Mouse (Mus musculus): ENCODE data around the gene Tnfrsf4. TPM values are rescaled to one million over a fixed set of nuclear protein-coding genes. Genes with fewer than 3 reads are reported as not detected.

Gene Tnfrsf4
- polyA plus RNA-seq (2014; fragmentation: Illumina TruSeq; extraction: RNeasy Lipid Tissue Mini Kit (QIAGEN cat#74804); ENCODE audit: low read depth, low replicate concordance), result not detected

DNA sequence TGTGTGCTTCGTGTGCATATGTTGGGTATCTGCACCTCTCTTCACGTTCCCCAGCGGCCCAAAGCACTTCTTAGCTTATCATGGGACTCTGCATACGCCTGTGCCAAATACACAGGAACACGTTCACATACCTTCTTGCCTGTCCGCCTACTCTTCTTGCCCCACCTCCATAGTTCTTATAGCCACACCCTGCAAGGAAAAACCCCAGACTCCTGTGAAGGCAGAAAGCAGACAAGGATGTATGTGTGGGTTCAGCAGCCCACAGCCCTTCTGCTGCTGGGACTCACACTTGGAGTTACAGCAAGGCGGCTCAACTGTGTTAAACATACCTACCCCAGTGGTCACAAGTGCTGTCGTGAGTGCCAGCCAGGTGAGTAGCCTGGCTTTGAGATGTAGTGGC lies at the start of gene Tnfrsf4:
Gene Tnfrsf4 (plus strand): TSS at position 207 of the 400 bp plus-strand sequence.

DNA sequence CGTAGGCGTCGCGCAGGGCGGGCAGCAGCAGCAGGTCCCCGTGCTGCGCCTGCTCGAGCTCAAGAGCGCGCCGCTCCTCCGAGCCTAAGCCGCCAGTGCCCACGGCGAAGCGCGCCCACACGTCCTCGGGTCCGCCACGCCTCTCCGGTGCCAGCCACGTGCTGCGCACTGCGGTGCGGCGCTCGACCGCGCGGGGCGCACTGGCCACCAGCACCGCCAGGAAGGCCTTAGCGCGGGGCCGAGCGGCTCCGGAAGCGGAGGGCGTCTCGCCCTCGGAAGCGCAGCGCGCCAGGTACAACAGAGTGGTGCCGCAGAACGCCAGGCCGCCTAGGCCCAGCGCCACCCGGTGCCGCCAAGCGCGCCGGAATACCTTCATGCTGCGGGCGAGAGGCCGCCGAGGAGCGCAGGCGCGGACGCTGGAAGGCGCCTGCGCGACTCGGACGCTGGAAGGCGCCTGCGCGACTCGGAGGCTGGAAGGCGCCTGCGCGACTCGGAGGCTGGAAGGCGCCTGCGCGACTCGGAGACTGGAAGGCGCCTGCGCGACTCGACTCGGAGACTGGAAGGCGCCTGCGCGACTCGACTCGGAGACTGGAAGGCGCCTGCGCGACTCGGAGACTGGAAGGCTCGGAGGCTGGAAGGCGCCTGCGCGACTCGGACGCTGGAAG lies 21.3 kb upstream of the Tnfrsf4 start, which contains the start of the genes B3galt6 and Sdf4:
Gene B3galt6 (minus strand): TSS at position 409 of the 665 bp plus-strand sequence.
Gene Sdf4 (plus strand): TSS at position 632 of the 665 bp plus-strand sequence.

DNA sequence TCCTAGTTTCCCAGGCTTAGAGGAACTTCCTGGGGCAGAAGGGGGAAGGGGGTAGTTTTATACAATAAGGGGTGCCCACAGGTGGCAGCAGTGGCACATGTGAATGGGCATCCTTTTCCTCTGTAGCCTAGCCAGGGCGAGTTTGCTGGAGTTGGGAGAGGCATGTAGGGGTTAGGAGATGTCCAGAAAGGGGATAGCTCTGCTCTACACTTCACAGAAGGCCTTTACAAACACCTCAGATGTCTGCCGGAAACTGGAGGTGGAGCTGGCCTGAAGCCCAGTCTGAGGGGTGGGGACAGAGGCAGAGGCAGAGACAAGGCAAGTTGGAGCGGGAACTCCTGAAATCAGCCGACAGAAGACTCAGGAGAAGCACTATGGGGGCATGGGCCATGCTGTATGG lies 12.4 kb downstream of the Tnfrsf4 start, which contains the start of gene Tnfrsf18:
Gene Tnfrsf18 (plus strand): TSS at position 152 of the 400 bp plus-strand sequence.

DNA sequence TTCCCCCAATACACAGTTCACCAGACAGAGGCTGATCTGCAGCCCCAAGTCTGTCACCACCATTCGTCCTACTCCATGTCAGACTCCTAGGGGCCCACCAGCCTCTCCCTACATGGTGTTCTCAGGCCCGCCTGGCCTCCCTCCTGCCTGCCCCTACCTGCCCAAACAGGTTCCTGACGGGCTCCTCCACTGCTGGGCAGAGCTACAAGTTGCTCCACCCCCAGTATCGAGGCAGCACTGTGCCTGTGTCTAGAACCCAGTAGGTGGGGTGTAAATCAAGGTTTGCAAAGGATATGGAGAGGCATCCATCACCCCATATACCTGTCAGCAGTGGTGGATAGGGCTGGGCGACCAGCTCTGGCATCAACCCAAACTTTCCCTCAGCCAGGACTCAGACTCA lies 45.6 kb downstream of the Tnfrsf4 start, which contains the start of gene Ttll10:
Gene Ttll10 (minus strand): TSS at position 154 of the 400 bp plus-strand sequence.

Other genes with a start within 250 kb of the Tnfrsf4 start
- gene Vwa1, start 239.1 kb upstream of the Tnfrsf4 start, polyA plus RNA-seq (2014; fragmentation: Illumina TruSeq; extraction: RNeasy Lipid Tissue Mini Kit (QIAGEN cat#74804); ENCODE audit: low read depth, low replicate concordance), result 11.3 TPM
- gene Tmem88b, start 228.0 kb upstream of the Tnfrsf4 start, polyA plus RNA-seq (2014; fragmentation: Illumina TruSeq; extraction: RNeasy Lipid Tissue Mini Kit (QIAGEN cat#74804); ENCODE audit: low read depth, low replicate concordance), result 1.1 TPM
- gene Ankrd65, start 223.4 kb upstream of the Tnfrsf4 start, polyA plus RNA-seq (2014; fragmentation: Illumina TruSeq; extraction: RNeasy Lipid Tissue Mini Kit (QIAGEN cat#74804); ENCODE audit: low read depth, low replicate concordance), result not detected
- gene Mrpl20, start 211.0 kb upstream of the Tnfrsf4 start, polyA plus RNA-seq (2014; fragmentation: Illumina TruSeq; extraction: RNeasy Lipid Tissue Mini Kit (QIAGEN cat#74804); ENCODE audit: low read depth, low replicate concordance), result 93.6 TPM
- gene Ccnl2, start 201.4 kb upstream of the Tnfrsf4 start, polyA plus RNA-seq (2014; fragmentation: Illumina TruSeq; extraction: RNeasy Lipid Tissue Mini Kit (QIAGEN cat#74804); ENCODE audit: low read depth, low replicate concordance), result 89.2 TPM
- gene Aurkaip1, start 182.6 kb upstream of the Tnfrsf4 start, polyA plus RNA-seq (2014; fragmentation: Illumina TruSeq; extraction: RNeasy Lipid Tissue Mini Kit (QIAGEN cat#74804); ENCODE audit: low read depth, low replicate concordance), result 129 TPM
- 44.3 TPM for gene Mxra8, start 174.2 kb upstream of the Tnfrsf4 start, polyA plus RNA-seq (2014; fragmentation: Illumina TruSeq; extraction: RNeasy Lipid Tissue Mini Kit (QIAGEN cat#74804); ENCODE audit: low read depth, low replicate concordance)
- gene Dvl1, start 166.4 kb upstream of the Tnfrsf4 start, polyA plus RNA-seq (2014; fragmentation: Illumina TruSeq; extraction: RNeasy Lipid Tissue Mini Kit (QIAGEN cat#74804); ENCODE audit: low read depth, low replicate concordance), result 41.8 TPM
- gene Tas1r3, start 150.5 kb upstream of the Tnfrsf4 start, polyA plus RNA-seq (2014; fragmentation: Illumina TruSeq; extraction: RNeasy Lipid Tissue Mini Kit (QIAGEN cat#74804); ENCODE audit: low read depth, low replicate concordance), result 0.21 TPM
- gene Cptp, start 144.4 kb upstream of the Tnfrsf4 start, polyA plus RNA-seq (2014; fragmentation: Illumina TruSeq; extraction: RNeasy Lipid Tissue Mini Kit (QIAGEN cat#74804); ENCODE audit: low read depth, low replicate concordance), result 4.2 TPM
- 19.1 TPM for gene Ints11, start 144.3 kb upstream of the Tnfrsf4 start, polyA plus RNA-seq (2014; fragmentation: Illumina TruSeq; extraction: RNeasy Lipid Tissue Mini Kit (QIAGEN cat#74804); ENCODE audit: low read depth, low replicate concordance)
- 15.5 TPM for gene Pusl1, start 122.1 kb upstream of the Tnfrsf4 start, polyA plus RNA-seq (2014; fragmentation: Illumina TruSeq; extraction: RNeasy Lipid Tissue Mini Kit (QIAGEN cat#74804); ENCODE audit: low read depth, low replicate concordance)
- 10.2 TPM for gene Acap3, start 122.0 kb upstream of the Tnfrsf4 start, polyA plus RNA-seq (2014; fragmentation: Illumina TruSeq; extraction: RNeasy Lipid Tissue Mini Kit (QIAGEN cat#74804); ENCODE audit: low read depth, low replicate concordance)
- 50.9 TPM for gene Ube2j2, start 70.0 kb upstream of the Tnfrsf4 start, polyA plus RNA-seq (2014; fragmentation: Illumina TruSeq; extraction: RNeasy Lipid Tissue Mini Kit (QIAGEN cat#74804); ENCODE audit: low read depth, low replicate concordance)
- gene C1qtnf12, start 51.5 kb upstream of the Tnfrsf4 start, polyA plus RNA-seq (2014; fragmentation: Illumina TruSeq; extraction: RNeasy Lipid Tissue Mini Kit (QIAGEN cat#74804); ENCODE audit: low read depth, low replicate concordance), result 18.6 TPM
- 2.0 TPM for gene B3galt6, start 21.2 kb upstream of the Tnfrsf4 start, polyA plus RNA-seq (2014; fragmentation: Illumina TruSeq; extraction: RNeasy Lipid Tissue Mini Kit (QIAGEN cat#74804); ENCODE audit: low read depth, low replicate concordance)
- gene Sdf4, start 21.0 kb upstream of the Tnfrsf4 start, polyA plus RNA-seq (2014; fragmentation: Illumina TruSeq; extraction: RNeasy Lipid Tissue Mini Kit (QIAGEN cat#74804); ENCODE audit: low read depth, low replicate concordance), result 104 TPM
- gene Tnfrsf18, start 12.3 kb downstream of the Tnfrsf4 start, polyA plus RNA-seq (2014; fragmentation: Illumina TruSeq; extraction: RNeasy Lipid Tissue Mini Kit (QIAGEN cat#74804); ENCODE audit: low read depth, low replicate concordance), result not detected
- gene Ttll10, start 45.6 kb downstream of the Tnfrsf4 start, polyA plus RNA-seq (2014; fragmentation: Illumina TruSeq; extraction: RNeasy Lipid Tissue Mini Kit (QIAGEN cat#74804); ENCODE audit: low read depth, low replicate concordance), result not detected
- 5.9 TPM for gene 9430015G10Rik, start 96.1 kb downstream of the Tnfrsf4 start, polyA plus RNA-seq (2014; fragmentation: Illumina TruSeq; extraction: RNeasy Lipid Tissue Mini Kit (QIAGEN cat#74804); ENCODE audit: low read depth, low replicate concordance)
- gene Rnf223, start 116.7 kb downstream of the Tnfrsf4 start, polyA plus RNA-seq (2014; fragmentation: Illumina TruSeq; extraction: RNeasy Lipid Tissue Mini Kit (QIAGEN cat#74804); ENCODE audit: low read depth, low replicate concordance), result not detected
- 39.4 TPM for gene Agrn, start 183.6 kb downstream of the Tnfrsf4 start, polyA plus RNA-seq (2014; fragmentation: Illumina TruSeq; extraction: RNeasy Lipid Tissue Mini Kit (QIAGEN cat#74804); ENCODE audit: low read depth, low replicate concordance)
- gene Isg15, start 187.0 kb downstream of the Tnfrsf4 start, polyA plus RNA-seq (2014; fragmentation: Illumina TruSeq; extraction: RNeasy Lipid Tissue Mini Kit (QIAGEN cat#74804); ENCODE audit: low read depth, low replicate concordance), result 10.3 TPM
- gene AW011738, start 189.5 kb downstream of the Tnfrsf4 start, polyA plus RNA-seq (2014; fragmentation: Illumina TruSeq; extraction: RNeasy Lipid Tissue Mini Kit (QIAGEN cat#74804); ENCODE audit: low read depth, low replicate concordance), result 7.6 TPM
- gene Perm1, start 202.0 kb downstream of the Tnfrsf4 start, polyA plus RNA-seq (2014; fragmentation: Illumina TruSeq; extraction: RNeasy Lipid Tissue Mini Kit (QIAGEN cat#74804); ENCODE audit: low read depth, low replicate concordance), result 246 TPM
- gene Plekhn1, start 221.0 kb downstream of the Tnfrsf4 start, polyA plus RNA-seq (2014; fragmentation: Illumina TruSeq; extraction: RNeasy Lipid Tissue Mini Kit (QIAGEN cat#74804); ENCODE audit: low read depth, low replicate concordance), result 15.0 TPM
- 33.6 TPM for gene Noc2l, start 222.2 kb downstream of the Tnfrsf4 start, polyA plus RNA-seq (2014; fragmentation: Illumina TruSeq; extraction: RNeasy Lipid Tissue Mini Kit (QIAGEN cat#74804); ENCODE audit: low read depth, low replicate concordance)
- gene Samd11, start 241.8 kb downstream of the Tnfrsf4 start, polyA plus RNA-seq (2014; fragmentation: Illumina TruSeq; extraction: RNeasy Lipid Tissue Mini Kit (QIAGEN cat#74804); ENCODE audit: low read depth, low replicate concordance), result not detected